ENCODE assay signal across 23 mouse cellular contexts in the genomic region with DNA sequence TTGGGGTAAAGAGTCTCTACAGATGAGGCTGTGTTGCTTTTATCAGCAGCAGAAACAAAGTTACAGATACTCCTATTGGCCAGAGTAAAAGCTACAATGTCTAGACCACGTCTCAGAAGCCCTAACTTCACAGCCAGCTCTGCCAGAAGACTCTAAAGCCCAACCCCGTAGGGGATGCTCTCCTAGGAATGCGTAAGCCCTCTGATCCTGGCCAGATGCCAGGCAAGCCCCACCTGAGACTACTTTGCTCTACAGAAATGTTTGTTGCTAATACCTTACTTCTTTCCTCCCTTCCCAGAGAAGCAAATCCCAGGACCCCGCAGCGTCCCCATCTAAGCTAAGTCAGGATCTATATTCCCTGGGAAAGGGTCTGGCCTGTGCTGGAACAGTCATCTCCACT. TPM values are rescaled to one million over a fixed set of nuclear protein-coding genes. Genes with fewer than 3 reads are reported as not detected.
"Had no signal": no experiment of that assay in that cellular context is flagged by ENCODE, and none has a peak within 500 bp of the region (broad histone marks: within the 10 kb centered on the region; RNA-seq: fewer than 3 reads in every experiment).

No protein-coding gene starts in this region.

- H3K36me3 ChIP-seq: intestine, embryonic 15.5 days; kidney, embryonic 15.5 days; limb, embryonic 12.5 days; liver, embryonic 12.5 days; liver, embryonic 15.5 days; midbrain, embryonic 12.5 days had no signal

- H3K4me2 ChIP-seq: intestine, embryonic 15.5 days; kidney, embryonic 15.5 days; limb, embryonic 12.5 days; liver, embryonic 12.5 days; liver, embryonic 15.5 days; midbrain, embryonic 12.5 days had no signal

- DNase-seq: kidney, adult 11 months; kidney, adult 8-10 months; kidney, postnatal 10 days; kidney, postnatal 36 days; layer of hippocampus, postnatal 36 days; liver; lung, adult 18-20 months; lung, postnatal 14 days; right cerebral cortex, postnatal 14 days; spleen, adult 18-20 months; thymus, postnatal 25 days had no signal

- ATAC-seq: intestine, embryonic 15.5 days; liver, embryonic 12.5 days had no signal

- H3K9ac ChIP-seq: intestine, embryonic 15.5 days; kidney, embryonic 15.5 days; limb, embryonic 12.5 days; liver, embryonic 12.5 days; liver, embryonic 15.5 days; midbrain, embryonic 12.5 days had no signal

- H3K9me3 ChIP-seq: intestine, embryonic 15.5 days; kidney, embryonic 15.5 days; limb, embryonic 12.5 days; liver, embryonic 12.5 days; liver, embryonic 15.5 days; midbrain, embryonic 12.5 days had no signal

- H3K27ac ChIP-seq: intestine, embryonic 15.5 days; kidney, embryonic 15.5 days; left cerebral cortex, adult 2 months; limb, embryonic 12.5 days; liver, embryonic 12.5 days; liver, embryonic 15.5 days; macrophage; midbrain, embryonic 12.5 days had no signal

- H3K4me3 ChIP-seq: intestine, embryonic 15.5 days; kidney, embryonic 15.5 days; left cerebral cortex, adult 2 months; limb, embryonic 12.5 days; liver, embryonic 12.5 days; liver, embryonic 15.5 days; midbrain, embryonic 12.5 days had no signal

RNA-seq across cellular contexts. Expression of gene Pou3f1, which starts 8.7 kb away (rescaled TPM):
- polyA plus RNA-seq: liver, embryonic 15.5 days had no signal

RNA-seq across cellular contexts. Expression of gene 3100002H09Rik, which starts 37.3 kb away (rescaled TPM):
- polyA plus RNA-seq: intestine, embryonic 15.5 days; kidney, embryonic 15.5 days; limb, embryonic 12.5 days; liver, embryonic 12.5 days; liver, embryonic 15.5 days; lung, embryonic 16.5 days; stomach, embryonic 16.5 days; testis, adult 2 months; thymus, postnatal 0 days had no signal
